Mouse (Mus musculus) ovary, postnatal 14 days (tissue): ENCODE data around the gene 4930544D05Rik.

ENCODE experiments used
- DNase-seq: peaks from one replicate; pipeline ENCODE4 v3.0.0; 2022; ENCODE audit warnings: low spot score

Gene 4930544D05Rik

GRCm38 (mm10) chr11:70598451-70598953 lies 17.1 kb upstream of the 4930544D05Rik start:
- no peak for DNase-seq

DNA sequence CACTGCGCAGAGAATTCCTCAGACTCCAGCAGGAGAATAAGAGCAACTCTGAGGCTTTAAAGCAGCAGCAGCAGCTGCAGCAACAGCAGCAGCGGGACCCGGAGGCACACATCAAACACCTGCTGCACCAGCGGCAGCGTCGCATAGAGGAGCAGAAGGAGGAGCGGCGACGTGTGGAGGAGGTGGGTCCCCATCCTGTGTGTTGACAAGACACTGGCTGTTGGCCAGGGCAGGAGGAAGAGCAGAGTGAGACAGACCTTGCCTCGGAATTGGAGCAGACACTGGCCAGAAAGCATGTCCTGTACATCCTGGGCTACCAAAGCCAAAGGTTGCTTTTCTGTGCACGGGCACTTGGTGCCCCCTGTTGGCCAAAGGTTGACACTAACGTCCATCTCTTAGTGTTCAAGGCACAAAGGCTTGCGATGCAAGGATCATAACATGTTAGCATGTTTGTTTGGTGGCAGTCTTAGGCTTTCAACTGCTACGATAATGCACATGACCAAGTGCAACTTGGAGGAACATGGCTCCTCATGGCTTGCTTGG lies 10.6 kb upstream of the 4930544D05Rik start:
- peak; percentile 74 for DNase-seq

DNA sequence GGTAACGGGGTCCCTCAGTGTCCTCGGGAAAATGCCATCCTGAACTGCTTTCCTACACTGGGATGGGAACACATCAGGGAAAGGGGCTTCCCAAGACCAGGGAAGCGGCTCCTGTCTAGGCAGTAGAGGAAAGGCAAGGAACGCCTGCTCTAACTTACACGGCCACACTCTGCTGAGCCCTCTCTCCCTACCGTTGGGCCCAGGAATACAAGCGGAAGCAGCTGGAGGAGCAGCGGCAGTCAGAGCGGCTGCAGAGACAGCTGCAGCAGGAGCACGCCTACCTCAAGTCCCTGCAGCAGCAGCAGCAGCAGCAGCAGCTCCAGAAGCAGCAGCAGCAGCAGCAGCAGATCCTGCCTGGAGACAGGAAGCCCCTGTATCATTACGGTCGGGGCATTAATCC lies 8.9 kb upstream of the 4930544D05Rik start:
- DNase-seq: no peak

- DNase-seq: no peak
These were observed 8.0 kb upstream of the 4930544D05Rik start for GRCm38 (mm10) chr11:70607611-70608010.

- no peak for DNase-seq
These were observed 7.1 kb upstream of the 4930544D05Rik start for GRCm38 (mm10) chr11:70608381-70609066.

DNA sequence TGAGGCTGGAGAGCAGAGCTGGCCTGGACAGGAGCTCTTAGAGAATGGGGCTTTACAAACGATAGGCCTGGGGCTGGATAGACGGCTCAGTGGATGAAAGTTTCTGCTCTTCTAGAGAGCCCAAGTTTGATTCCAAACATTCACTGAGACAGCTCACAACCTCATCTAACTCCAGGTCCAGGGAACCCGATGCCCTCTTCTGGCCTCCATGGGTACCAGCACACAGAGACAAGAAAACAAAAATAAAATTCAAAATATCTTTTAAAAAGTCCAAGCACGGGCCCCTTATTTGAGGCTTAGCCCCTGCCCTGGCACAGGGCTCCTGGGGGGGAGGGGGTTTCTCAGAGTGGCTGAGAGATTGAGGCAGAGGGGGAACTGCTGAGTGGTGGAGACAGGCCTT lies 4.9 kb upstream of the 4930544D05Rik start:
- no peak for DNase-seq

GRCm38 (mm10) chr11:70612505-70612904 lies 3.1 kb upstream of the 4930544D05Rik start:
- DNase-seq: no peak

DNA sequence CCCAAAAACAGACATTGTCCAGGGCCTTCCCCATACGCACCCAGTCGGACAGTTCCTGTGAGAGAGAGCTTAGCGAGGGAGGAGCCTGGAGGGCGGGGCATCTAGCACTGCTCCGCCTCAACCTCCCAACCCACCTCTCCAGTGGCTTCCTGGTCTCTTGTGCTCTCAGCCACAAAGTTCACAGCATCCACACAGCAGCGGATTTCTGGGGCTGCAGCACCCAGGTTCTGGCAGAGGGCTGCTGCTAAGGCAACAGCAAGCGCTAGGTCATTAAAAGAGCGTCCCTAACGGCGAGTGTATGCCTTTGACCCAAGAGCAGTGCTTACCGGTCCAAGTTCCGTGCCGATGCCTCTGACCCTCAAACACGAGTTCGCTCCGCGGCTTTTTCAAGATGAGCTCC lies 574 bp upstream of the 4930544D05Rik start:
- DNase-seq: peak; percentile 42

GRCm38 (mm10) chr11:70619101-70619500 lies 3.5 kb downstream of the 4930544D05Rik start, which contains the start of gene Chrne:
Gene Chrne (minus strand): TSS chr11:70619216.
- DNase-seq: no peak

DNA sequence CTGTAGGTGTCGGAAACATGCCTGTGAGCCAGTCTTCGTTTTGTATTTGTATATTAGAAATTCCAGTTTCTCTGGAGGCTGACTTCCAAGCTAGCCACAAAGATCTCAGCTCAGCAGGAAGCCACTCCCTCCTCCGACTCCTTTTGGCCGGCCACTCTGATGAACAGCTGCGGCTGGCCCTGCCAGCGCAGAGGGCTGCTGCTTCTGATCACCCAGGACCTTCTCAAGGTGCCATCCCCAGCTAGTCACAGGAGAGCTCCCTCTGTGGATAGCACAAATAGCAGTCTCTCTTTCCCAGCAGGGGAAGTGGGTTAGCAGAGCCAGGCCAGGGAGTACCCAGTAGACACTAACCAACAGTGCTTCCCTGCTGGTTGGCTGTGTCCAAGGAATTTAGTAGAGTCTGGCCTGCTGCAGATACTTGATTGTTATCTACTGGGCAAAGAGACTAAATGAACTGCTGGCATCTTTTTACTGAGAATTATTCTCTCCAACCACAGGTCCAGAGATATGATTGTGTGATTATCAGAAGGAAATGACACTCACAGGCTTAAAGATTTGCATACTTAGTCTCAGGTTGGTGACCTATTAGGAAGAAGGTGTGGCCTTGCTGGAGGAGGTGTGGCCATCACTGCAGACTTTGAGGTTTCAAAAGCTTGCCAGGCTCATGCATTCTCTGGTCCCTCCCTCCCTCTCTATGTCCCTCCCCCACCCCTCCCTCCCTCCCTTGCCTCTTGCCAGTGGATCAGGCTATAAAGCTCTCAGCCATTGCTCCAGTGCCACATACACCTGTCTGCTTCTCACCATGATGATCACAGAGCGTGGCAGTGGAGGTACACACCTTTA lies 6.5 kb downstream of the 4930544D05Rik start:
- DNase-seq: no peak

DNA sequence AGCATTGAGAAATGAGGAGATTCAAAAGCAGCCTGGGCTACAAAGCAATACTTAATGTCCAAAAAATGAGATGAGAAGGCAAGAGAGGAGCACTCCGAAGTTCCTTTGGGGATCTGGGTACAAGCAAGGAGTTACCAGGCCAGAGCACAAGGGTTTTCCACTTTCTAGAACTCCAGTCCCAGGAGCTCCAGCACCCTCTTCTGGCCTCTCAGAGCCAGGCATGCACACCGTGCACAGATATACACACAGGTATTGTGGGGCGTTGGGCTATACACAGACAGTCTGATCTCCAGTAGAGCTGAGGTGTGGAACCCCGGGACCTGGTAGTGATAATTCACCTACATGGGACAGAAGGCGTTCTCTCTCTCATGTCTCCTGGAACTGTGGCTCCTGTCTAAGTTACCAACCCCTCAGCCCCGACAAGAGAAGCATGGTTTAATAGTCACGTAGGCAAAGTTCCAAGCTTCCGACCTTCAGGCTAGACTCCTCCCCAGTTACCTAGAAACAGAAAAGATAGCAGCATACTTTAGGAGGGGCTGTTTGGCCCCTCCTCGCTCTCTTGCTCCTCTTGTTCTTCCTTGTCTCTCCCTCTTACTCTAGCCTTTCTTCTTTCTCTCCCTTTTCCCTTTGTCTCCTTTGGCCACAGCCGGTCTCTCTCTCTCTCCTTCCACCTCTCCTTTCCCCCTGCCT lies 7.5 kb downstream of the 4930544D05Rik start:
- no peak for DNase-seq

GRCm38 (mm10) chr11:70625473-70625872 lies 9.8 kb downstream of the 4930544D05Rik start:
- no peak for DNase-seq

GRCm38 (mm10) chr11:70626877-70627276 lies 11.2 kb downstream of the 4930544D05Rik start:
- no peak for DNase-seq

- no peak for DNase-seq
These were observed 12.8 kb downstream of the 4930544D05Rik start for GRCm38 (mm10) chr11:70628431-70628830.

DNA sequence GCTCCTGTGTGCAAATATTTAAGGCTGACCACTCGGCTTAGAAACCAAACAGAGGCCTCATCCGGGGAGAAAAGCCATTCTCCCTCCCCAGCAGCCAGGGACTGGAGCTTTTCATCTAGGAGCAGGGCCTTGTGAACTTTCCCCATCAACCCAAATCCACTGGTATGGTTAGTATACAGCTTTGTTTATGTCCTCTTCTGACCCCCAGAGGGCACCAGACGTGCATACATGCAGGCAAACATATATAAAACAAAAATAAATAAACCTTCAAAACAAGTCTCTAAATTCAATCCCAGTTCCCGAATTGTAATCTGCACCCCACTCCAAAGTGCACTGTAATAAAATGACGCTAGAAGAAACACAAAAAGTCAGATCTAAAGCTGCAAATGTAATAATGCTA lies 13.9 kb downstream of the 4930544D05Rik start:
- DNase-seq: no peak

DNA sequence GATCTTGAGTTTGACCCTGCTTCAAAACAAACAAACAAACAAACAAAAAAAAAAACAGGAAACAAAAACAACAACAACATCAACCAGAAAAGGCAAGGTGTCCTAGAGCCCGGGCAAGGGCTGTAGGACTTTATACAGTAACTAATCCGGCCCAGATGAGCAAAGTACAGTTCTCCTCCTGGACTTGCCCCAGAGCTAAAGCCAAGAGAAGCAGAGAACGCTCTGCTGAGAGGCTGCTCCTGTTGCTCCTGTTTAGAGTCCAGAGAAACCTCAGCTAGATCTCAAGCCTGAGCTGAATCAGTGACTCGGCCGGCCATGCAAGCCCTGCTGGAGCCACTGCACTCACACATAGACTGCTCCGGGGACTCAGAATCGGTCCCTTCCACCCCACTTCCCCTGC lies 14.5 kb downstream of the 4930544D05Rik start:
- no peak for DNase-seq

- no peak for DNase-seq
These were observed 20.0 kb downstream of the 4930544D05Rik start for GRCm38 (mm10) chr11:70635601-70636000.

GRCm38 (mm10) chr11:70637764-70638163 lies 22.1 kb downstream of the 4930544D05Rik start:
- DNase-seq: no peak

GRCm38 (mm10) chr11:70638293-70638692 lies 22.6 kb downstream of the 4930544D05Rik start:
- no peak for DNase-seq

DNA sequence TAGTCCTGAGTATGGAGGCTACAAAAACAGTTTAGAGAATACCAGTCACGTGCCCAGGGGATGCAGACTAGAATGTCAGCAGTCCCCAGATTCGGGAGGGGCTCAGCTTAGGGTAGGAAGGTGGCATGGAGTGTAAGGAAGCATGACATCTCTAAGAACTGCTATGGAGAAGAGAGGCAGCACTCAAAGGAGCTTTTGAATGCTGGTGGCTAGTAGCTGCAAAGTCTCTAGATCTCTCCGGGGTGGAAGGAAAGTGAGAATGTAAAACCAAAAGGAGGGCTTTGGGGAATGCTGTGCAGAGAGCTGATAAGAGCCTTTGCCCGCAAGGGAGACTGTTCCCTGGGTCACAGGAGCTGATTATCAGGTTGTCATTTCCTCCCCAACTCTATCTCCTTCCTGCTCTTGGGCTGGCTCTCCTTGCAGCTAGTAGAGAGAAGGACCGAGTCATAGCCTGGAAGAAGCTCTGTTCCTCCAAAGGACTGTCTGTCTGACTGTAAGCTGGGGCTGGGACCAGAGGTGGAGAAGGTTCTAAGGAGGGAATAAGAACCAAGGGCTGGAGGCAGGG lies 23.1 kb downstream of the 4930544D05Rik start, which contains the start of gene Gp1ba:
Gene Gp1ba (plus strand): TSS at position 409 of the 565 bp plus-strand sequence.
- no peak for DNase-seq

DNA sequence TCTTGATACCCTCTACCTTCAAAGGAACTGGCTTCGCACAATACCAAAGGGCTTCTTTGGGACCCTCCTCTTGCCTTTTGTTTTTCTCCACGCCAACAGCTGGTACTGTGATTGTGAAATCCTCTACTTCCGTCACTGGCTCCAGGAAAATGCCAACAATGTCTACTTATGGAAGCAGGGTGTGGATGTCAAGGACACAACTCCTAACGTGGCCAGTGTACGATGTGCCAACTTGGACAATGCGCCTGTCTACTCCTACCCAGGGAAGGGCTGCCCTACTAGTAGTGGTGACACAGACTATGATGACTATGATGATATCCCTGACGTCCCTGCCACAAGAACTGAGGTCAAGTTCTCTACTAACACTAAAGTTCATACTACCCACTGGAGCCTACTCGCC lies 24.3 kb downstream of the 4930544D05Rik start:
- no peak for DNase-seq

DNA sequence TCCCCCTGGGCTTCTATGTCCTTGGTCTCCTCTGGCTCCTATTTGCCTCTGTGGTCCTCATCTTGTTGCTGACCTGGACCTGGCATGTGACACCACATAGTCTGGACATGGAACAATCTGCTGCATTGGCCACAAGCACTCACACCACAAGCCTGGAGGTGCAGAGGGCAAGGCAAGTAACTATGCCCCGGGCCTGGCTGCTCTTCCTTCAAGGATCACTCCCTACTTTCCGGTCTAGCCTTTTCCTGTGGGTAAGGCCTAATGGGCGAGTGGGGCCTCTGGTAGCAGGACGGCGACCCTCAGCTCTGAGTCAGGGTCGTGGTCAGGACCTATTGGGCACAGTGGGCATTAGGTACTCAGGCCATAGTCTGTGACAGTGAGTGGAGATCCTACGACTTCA lies 25.6 kb downstream of the 4930544D05Rik start:
- DNase-seq: no peak
